Mouse (Mus musculus) cerebellum, postnatal 14 days (tissue): ENCODE results near the gene Acmsd.

ENCODE experiments used
- DNase-seq, 2 experiments: peaks; one replicate each; pipeline ENCODE4 v3.0.0; 2021; ENCODE audit warnings: mixed read lengths in 2 of 2

Acmsd gene

GRCm38 (mm10) chr1:127776246-127776645, 47.0 kb downstream of the Acmsd start:
- no peak for DNase-seq

GRCm38 (mm10) chr1:127778611-127779010, 49.4 kb downstream of the Acmsd start:
- no peak for DNase-seq

GRCm38 (mm10) chr1:127780142-127780541, 50.9 kb downstream of the Acmsd start:
- no peak for DNase-seq

- no peak for DNase-seq
Measured at GRCm38 (mm10) chr1:127780849-127781248, 51.6 kb downstream of the Acmsd start.

- no peak for DNase-seq
Measured at GRCm38 (mm10) chr1:127783862-127784261, 54.6 kb downstream of the Acmsd start.

GRCm38 (mm10) chr1:127785882-127786281, 56.7 kb downstream of the Acmsd start:
- no peak for DNase-seq

GRCm38 (mm10) chr1:127788943-127789342, 59.7 kb downstream of the Acmsd start:
- no peak for DNase-seq

- DNase-seq, result no peak
Measured at GRCm38 (mm10) chr1:127793459-127793858, 64.2 kb downstream of the Acmsd start.

GRCm38 (mm10) chr1:127795087-127795769, 66.0 kb downstream of the Acmsd start:
- DNase-seq, result no peak

GRCm38 (mm10) chr1:127796341-127796740, 67.1 kb downstream of the Acmsd start:
- no peak for DNase-seq

GRCm38 (mm10) chr1:127796752-127797151, 67.5 kb downstream of the Acmsd start:
- no peak for DNase-seq

- no peak for DNase-seq
Measured at GRCm38 (mm10) chr1:127802916-127803315, 73.7 kb downstream of the Acmsd start.

GRCm38 (mm10) chr1:127808671-127809070, 79.5 kb downstream of the Acmsd start:
- no peak for DNase-seq

- DNase-seq, result no peak
Measured at GRCm38 (mm10) chr1:127812929-127813328, 83.7 kb downstream of the Acmsd start.

GRCm38 (mm10) chr1:127816381-127816780, 87.2 kb downstream of the Acmsd start:
- DNase-seq, result no peak
